8 mouse cellular contexts compared by ENCODE assay signal in the genomic region with DNA sequence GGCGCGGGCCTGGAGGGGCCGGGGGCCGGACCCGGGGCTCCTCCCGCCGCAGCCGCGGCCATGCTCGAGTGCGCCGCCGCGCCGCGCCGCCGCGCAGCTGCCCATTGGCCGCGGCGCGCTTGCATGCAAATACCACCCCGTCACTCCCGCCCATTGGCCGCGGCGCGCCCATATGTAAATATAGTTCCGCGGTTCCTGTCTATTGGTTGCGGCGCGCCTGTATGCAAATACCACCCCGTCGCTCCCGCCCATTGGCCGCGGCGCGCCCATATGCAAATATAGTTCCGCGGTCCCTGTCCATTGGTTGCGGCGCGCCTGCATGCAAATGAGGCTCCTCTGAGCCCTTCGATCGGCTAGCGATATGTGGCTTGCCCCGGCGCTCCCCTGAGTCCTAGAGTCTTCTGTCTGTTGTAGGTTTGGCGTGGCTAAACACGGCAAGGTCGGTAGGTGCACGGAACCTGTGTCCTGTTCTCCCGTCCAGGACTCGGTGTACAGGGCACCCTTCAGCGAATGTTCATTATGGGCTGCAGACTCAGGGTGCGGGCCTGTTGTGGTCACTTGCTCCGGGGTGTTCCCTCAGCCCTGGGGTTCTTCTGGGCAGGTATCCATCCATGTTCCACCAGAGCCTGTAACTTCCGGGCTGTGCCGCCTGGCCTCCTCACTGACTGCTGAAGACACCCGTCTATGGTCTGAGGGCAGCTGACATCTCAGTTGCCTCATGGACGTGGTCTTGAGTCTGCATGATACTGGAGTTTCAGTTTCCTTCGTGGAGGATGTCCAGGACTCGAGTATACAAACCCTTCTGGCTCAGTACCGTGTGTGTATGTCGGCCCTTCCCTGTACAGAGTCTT. TPM values are rescaled to one million over a fixed set of nuclear protein-coding genes. Genes with fewer than 3 reads are reported as not detected.
A peak's percentile ranks its signal among the peaks of the same experiment; 100 is the strongest.
DNase-seq lines count a peak whose midpoint lies in the region; ATAC-seq lines count a peak whose summit lies in the region.

Gene Cables2 (minus strand): TSS at position 103 of the 851 bp plus-strand sequence.

- 8% methylated on average over 68 of the region's 68 CpGs for WGBS in heart, embryonic 10.5 days
- 6% methylated on average over 68 of the region's 68 CpGs for WGBS in kidney, embryonic 15.5 days

- peak; percentile 88 for ATAC-seq in erythroblast, adult 5-6 weeks (replicated peaks; ENCODE audit: low FRiP score, poor library complexity, severe bottlenecking)
- peak; percentile 94 for ATAC-seq in kidney, embryonic 15.5 days (replicated peaks; ENCODE audit: low FRiP score)
- peak; percentile 77 for ATAC-seq in monocyte, adult 5-6 weeks (replicated peaks; ENCODE audit: insufficient number of reproducible peaks, low FRiP score, low TSS enrichment, poor library complexity, severe bottlenecking)

- peak within 1 kb of the TSS; percentile 95 for H3K27ac ChIP-seq in heart, embryonic 10.5 days
- peak within 1 kb of the TSS; percentile 59 for H3K27ac ChIP-seq in kidney, embryonic 15.5 days

- peak within 1 kb of the TSS; percentile 92 for H3K4me3 ChIP-seq in heart, embryonic 10.5 days
- H3K4me3 ChIP-seq in kidney, embryonic 15.5 days (replicated peaks), result peak within 1 kb of the TSS; percentile 66

- peaks cover 27% of the 10 kb centered on the region for H3K36me3 ChIP-seq in heart, embryonic 10.5 days
- H3K36me3 ChIP-seq in kidney, embryonic 15.5 days, result peaks cover 19% of the 10 kb centered on the region

- H3K4me1 ChIP-seq in heart, embryonic 10.5 days, result peaks cover 76% of the 10 kb centered on the region
- peaks cover 46% of the 10 kb centered on the region for H3K4me1 ChIP-seq in kidney, embryonic 15.5 days

- no peaks in the 10 kb centered on the region for H3K9me3 ChIP-seq in heart, embryonic 10.5 days
- no peaks in the 10 kb centered on the region for H3K9me3 ChIP-seq in kidney, embryonic 15.5 days (replicated peaks)

- H3K27me3 ChIP-seq in heart, embryonic 10.5 days (ENCODE audit: insufficient read depth, poor library complexity, severe bottlenecking), result peaks cover 4% of the 10 kb centered on the region
- peaks cover 5% of the 10 kb centered on the region; the same call in 1 of the 2 replicates for H3K27me3 ChIP-seq in kidney, embryonic 15.5 days

- H3K9ac ChIP-seq in kidney, embryonic 15.5 days, result peak within 1 kb of the TSS; percentile 85

- H3K4me2 ChIP-seq in kidney, embryonic 15.5 days, result peak within 1 kb of the TSS; percentile 76

- peak; percentile 90 to 93 for DNase-seq in B cell, adult 2 months
- DNase-seq in brain, adult 2 months (ENCODE audit: low read depth, low spot score), result peak; percentile 99
- DNase-seq in heart, embryonic 10.5 days (ENCODE audit: low spot score), result peak; percentile 99
- DNase-seq in liver, result peak; percentile 98
- DNase-seq in spleen, postnatal 4 days (ENCODE audit: low spot score in 2 of 2), result peak; percentile 93 to 95

RNA-seq across cellular contexts. Expression of gene Cables2, which starts in this region (rescaled TPM):
- 2.5 and 4.6 TPM in 2 replicates for total RNA-seq in erythroblast, adult 5-6 weeks (2015; ENCODE audit: low replicate concordance)
- 2.7 and 4.9 TPM in 2 replicates for total RNA-seq in erythroblast, adult 5-6 weeks (2017; ENCODE audit: low replicate concordance)
- polyA plus RNA-seq in heart, embryonic 10.5 days (2016; fragmentation: Nextera tagmentation; extraction: Ambion mirVana), result 12.4 and 13.1 TPM in 2 replicates
- 11.8 and 12.3 TPM in 2 replicates for polyA plus RNA-seq in kidney, embryonic 15.5 days (2015; fragmentation: Nextera tagmentation; extraction: Ambion mirVana)
- 16.9 to 23.7 TPM (median 20.6 TPM) in 3 replicates for total RNA-seq in monocyte, adult 5-6 weeks (2017)

Comparison
In these comparisons a context has a peak if more than half of its experiments do, and no peak if none do; other contexts are left out.
1. Peak in every context shown above with its lines: DNase-seq, ATAC-seq, H3K4me3 ChIP-seq and H3K27ac ChIP-seq.